Mouse (Mus musculus): ENCODE data around the gene Dbn1. TPM values are rescaled to one million over a fixed set of nuclear protein-coding genes. Genes with fewer than 3 reads are reported as not detected.

Dbn1 gene
- total and polyA plus RNA-seq, 3 experiments: 0.09 to 3.1 (median 0.59) TPM

GRCm38 (mm10) chr13:55525733-55526553, 38.0 kb upstream of the Dbn1 start:
- TF ChIP-seq USF2 (conservative IDR thresholded peaks at IDR 0.05; ENCODE audit: low read depth, low read length): peak; percentile 25
- peak; percentile 41 for TF ChIP-seq USF1 (IDR thresholded peaks at IDR 0.05; ENCODE audit: low read depth, low read length)
- no peak for TF ChIP-seq ZMIZ1 (IDR thresholded peaks at IDR 0.05; ENCODE audit: low read depth, low read length)
- TF ChIP-seq CHD2 (IDR thresholded peaks at IDR 0.05; ENCODE audit: low read length): no peak
- TF ChIP-seq EP300 (IDR thresholded peaks at IDR 0.05; ENCODE audit: low read length): no peak
- no peak for TF ChIP-seq POLR2AphosphoS2 (IDR thresholded peaks at IDR 0.05; ENCODE audit: low read depth, low read length)
- TF ChIP-seq ZC3H11A (IDR thresholded peaks at IDR 0.05; ENCODE audit: low read depth, low read length): no peak
- TF ChIP-seq MEF2A (IDR thresholded peaks at IDR 0.05; ENCODE audit: borderline replicate concordance, low read depth, low read length): no peak
- no peak for TF ChIP-seq ELF1 (IDR thresholded peaks at IDR 0.05; ENCODE audit: low read depth, low read length)
- no peak for TF ChIP-seq MAZ (IDR thresholded peaks at IDR 0.05; ENCODE audit: low read depth, low read length)
- TF ChIP-seq KAT2A (IDR thresholded peaks at IDR 0.05; ENCODE audit: insufficient replicate concordance, low read length): no peak
- no peak for TF ChIP-seq E2F4 (IDR thresholded peaks at IDR 0.05; ENCODE audit: insufficient replicate concordance, low read depth, low read length)
- 0 out of 2 replicates have a peak, but pooled peaks have one; percentile 10 for TF ChIP-seq ETS1 (conservative IDR thresholded peaks at IDR 0.05; ENCODE audit: low read depth, low read length)
- no peak for TF ChIP-seq SMC3 (IDR thresholded peaks at IDR 0.05; ENCODE audit: low read depth, low read length)
- TF ChIP-seq MXI1 (IDR thresholded peaks at IDR 0.05; ENCODE audit: low read depth, low read length): no peak
- TF ChIP-seq IRF4 (IDR thresholded peaks at IDR 0.05; ENCODE audit: low read depth, low read length): no peak
- TF ChIP-seq TCF12 (IDR thresholded peaks at IDR 0.05; ENCODE audit: low read depth, low read length): no peak
- no peak for TF ChIP-seq POLR2A (IDR thresholded peaks at IDR 0.05; ENCODE audit: low read depth, low read length)
- no peak for TF ChIP-seq CTCF (conservative IDR thresholded peaks at IDR 0.05 in 1 of 2, IDR thresholded peaks at IDR 0.05 in 1 of 2; ENCODE audit: low read depth in 2 of 2, low read length in 2 of 2)
- TF ChIP-seq MYC (IDR thresholded peaks at IDR 0.05; ENCODE audit: low read depth, low read length): no peak
- no peak for TF ChIP-seq GABPA (IDR thresholded peaks at IDR 0.05; ENCODE audit: insufficient replicate concordance, low read depth, low read length)
- no peak for TF ChIP-seq HCFC1 (IDR thresholded peaks at IDR 0.05; ENCODE audit: low read depth, low read length)
- TF ChIP-seq MAFK (IDR thresholded peaks at IDR 0.05; ENCODE audit: insufficient replicate concordance, low read length): no peak
- no peak for TF ChIP-seq RAD21 (IDR thresholded peaks at IDR 0.05; ENCODE audit: low read depth, low read length)
- TF ChIP-seq JUN (IDR thresholded peaks at IDR 0.05; ENCODE audit: insufficient read depth, low read depth, low read length): no peak
- TF ChIP-seq MAX (IDR thresholded peaks at IDR 0.05; ENCODE audit: low read length): no peak
- no peak for TF ChIP-seq NELFE (IDR thresholded peaks at IDR 0.05; ENCODE audit: low read depth, low read length)
- no peak for TF ChIP-seq NRF1 (IDR thresholded peaks at IDR 0.05; ENCODE audit: low read depth, low read length)
- no peak for TF ChIP-seq CHD1 (IDR thresholded peaks at IDR 0.05; ENCODE audit: low read depth, low read length)
- TF ChIP-seq ZNF384 (IDR thresholded peaks at IDR 0.05; ENCODE audit: low read depth, low read length): peak; percentile 62
- no peak for TF ChIP-seq SIN3A (IDR thresholded peaks at IDR 0.05; ENCODE audit: low read length)
- peak; percentile 45; the same call in 1 of the 2 replicates for TF ChIP-seq BHLHE40 (IDR thresholded peaks at IDR 0.05; ENCODE audit: low read depth, low read length)
- no peak for TF ChIP-seq RCOR1 (conservative IDR thresholded peaks at IDR 0.05; ENCODE audit: low read depth, low read length)
- TF ChIP-seq TBP (conservative IDR thresholded peaks at IDR 0.05; ENCODE audit: low read depth, low read length): no peak
- H3K4me3 ChIP-seq (replicated peaks in 1 of 3; ENCODE audit: low read depth in 2 of 3, low read length in 2 of 3, poor library complexity in 1 of 3): no peak overlapping the region
- DNase-seq (ENCODE audit: extremely low read depth): peak; percentile 37
- dilution Hi-C loops (cut with MboI; ENCODE audit: extremely low pct_ligation_motif_present, extremely low pct_unique_long_range_greater_than_20kb, low sequenced_read_pairs): no loop called here
- H3K9me3 ChIP-seq (replicated peaks; ENCODE audit: low read length): peaks cover under 1% of the 10 kb centered on the region
- H3K9ac ChIP-seq (ENCODE audit: insufficient read depth, low read depth): no peak overlapping the region
- H3K27me3 ChIP-seq (replicated peaks): no peaks in the 10 kb centered on the region
- no peak overlapping the region for H3K27ac ChIP-seq (ENCODE audit: insufficient read depth, low read depth)
- H3K4me1 ChIP-seq (ENCODE audit: control insufficient read depth in 1 of 2, insufficient read depth in 2 of 2): peaks cover 32 to 49% of the 10 kb centered on the region in 2 experiments
- in situ Hi-C loops (cut with MboI; ENCODE audit: low pct_ligation_motif_present, low pct_unique_long_range_greater_than_20kb, low sequenced_read_pairs): no loop called here
- no peak overlapping the region for H3K4me2 ChIP-seq (ENCODE audit: insufficient read depth, low read depth, poor library complexity, severe bottlenecking)
- H3K79me2 ChIP-seq (replicated peaks; ENCODE audit: control insufficient read depth, extremely low read depth, insufficient read depth, poor library complexity, severe bottlenecking): peaks cover 2% of the 10 kb centered on the region; the same call in 1 of the 2 replicates
- H3K36me3 ChIP-seq (replicated peaks in 1 of 2; ENCODE audit: control insufficient read depth in 1 of 2, insufficient read depth in 1 of 2, low read length in 1 of 2): peaks cover 52 to 55% of the 10 kb centered on the region in 2 experiments
